Comparison of ENCODE assay signal across 11 mouse cellular contexts in the genomic region with DNA sequence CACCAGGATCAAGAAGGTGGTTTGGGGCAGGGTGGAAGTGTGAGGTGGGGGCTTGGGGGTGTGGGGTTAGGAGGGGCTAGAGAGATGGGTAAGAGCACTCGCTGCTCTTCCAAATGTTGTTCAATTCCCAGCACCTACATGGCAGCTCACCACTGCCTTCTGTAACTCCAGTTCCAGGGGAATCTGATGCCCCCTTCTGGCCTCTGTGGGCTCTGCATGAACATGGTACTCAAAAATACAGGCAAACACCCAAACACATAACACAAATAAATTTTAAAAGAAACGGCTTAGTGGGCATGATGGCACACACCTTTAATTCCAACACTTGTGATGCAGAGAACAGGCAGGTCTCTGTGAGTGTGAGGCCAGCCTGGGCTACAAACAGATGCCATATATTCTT. TPM values are rescaled to one million over a fixed set of nuclear protein-coding genes. Genes with fewer than 3 reads are reported as not detected.
DNase-seq lines count a peak whose midpoint lies in the region; ATAC-seq and TF ChIP-seq lines count a peak whose summit lies in the region.
"Had no signal": no experiment of that assay in that cellular context is flagged by ENCODE, and none has a peak within 500 bp of the region (broad histone marks: within the 10 kb centered on the region; RNA-seq: fewer than 3 reads in every experiment).

No protein-coding gene starts in this region.

- H3K27ac ChIP-seq in kidney, postnatal 0 days, result no peak overlapping the region
- no peak overlapping the region for H3K27ac ChIP-seq in heart, embryonic 12.5 days (ENCODE audit: poor library complexity, severe bottlenecking)

- peak; percentile 60 for TF ChIP-seq CTCF in kidney, postnatal 0 days (IDR thresholded peaks at IDR 0.05; ENCODE audit: low read depth)

- H3K4me1 ChIP-seq in kidney, postnatal 0 days (replicated peaks; ENCODE audit: insufficient read depth, low read length), result peaks cover 5% of the 10 kb centered on the region; the same call in 1 of the 2 replicates
- peaks cover 5% of the 10 kb centered on the region; the same call in 1 of the 2 replicates for H3K4me1 ChIP-seq in heart, embryonic 12.5 days (replicated peaks)

- no peaks in the 10 kb centered on the region for H3K36me3 ChIP-seq in kidney, postnatal 0 days (ENCODE audit: insufficient read depth, low read length)
- H3K36me3 ChIP-seq in heart, embryonic 12.5 days, result no peaks in the 10 kb centered on the region

- no peaks in the 10 kb centered on the region for H3K9me3 ChIP-seq in kidney, postnatal 0 days (replicated peaks; ENCODE audit: low read length)
- no peaks in the 10 kb centered on the region for H3K9me3 ChIP-seq in heart, embryonic 12.5 days (replicated peaks)
- H3K9me3 ChIP-seq: megakaryocyte, embryonic 14.5 days had no signal

- H3K4me3 ChIP-seq in kidney, postnatal 0 days (replicated peaks; ENCODE audit: low read depth, low read length), result no peak overlapping the region
- H3K4me3 ChIP-seq in heart, embryonic 12.5 days, result no peak overlapping the region
- H3K4me3 ChIP-seq: megakaryocyte, embryonic 14.5 days had no signal

- 55% methylated on average over 2 of the region's 2 CpGs for WGBS in kidney, postnatal 0 days
- 56% methylated on average over 2 of the region's 2 CpGs for WGBS in heart, embryonic 12.5 days

- no peak overlapping the region for H3K4me2 ChIP-seq in kidney, postnatal 0 days (ENCODE audit: low read length)
- no peak overlapping the region for H3K4me2 ChIP-seq in heart, embryonic 12.5 days

- ATAC-seq in kidney, postnatal 0 days (replicated peaks; ENCODE audit: low FRiP score, low read depth), result no peak
- no peak for ATAC-seq in heart, embryonic 12.5 days (ENCODE audit: insufficient number of reproducible peaks, low FRiP score)

- no peaks in the 10 kb centered on the region for H3K27me3 ChIP-seq in kidney, postnatal 0 days (ENCODE audit: insufficient read depth, low read length)
- H3K27me3 ChIP-seq in heart, embryonic 12.5 days (replicated peaks), result no peaks in the 10 kb centered on the region

- DNase-seq in kidney, postnatal 0 days (ENCODE audit: low spot score), result no peak
- DNase-seq in kidney, postnatal 14 days, result no peak
- DNase-seq in ES-CJ7 (ENCODE audit: low read depth, low spot score), result peak; percentile 76
- peak; percentile 24 to 50 for DNase-seq in adrenal gland, postnatal 36 days
- DNase-seq in mesoderm, embryonic 11.5 days (ENCODE audit: low read depth, low spot score), result peak; percentile 41
- DNase-seq in layer of hippocampus, postnatal 10 days (ENCODE audit: low spot score in 2 of 2), result no peak
- DNase-seq: cerebellum, adult 9-10 months had no signal

- no peak overlapping the region for H3K9ac ChIP-seq in kidney, postnatal 0 days (ENCODE audit: low read depth, low read length)
- H3K9ac ChIP-seq in heart, embryonic 12.5 days, result no peak overlapping the region

RNA-seq across cellular contexts. Expression of a gene that starts 3.8 kb away (rescaled TPM):
- polyA plus RNA-seq in kidney, postnatal 0 days (2015; fragmentation: Nextera tagmentation; extraction: Ambion mirVana), result 2.8 and 3.3 TPM in 2 replicates
- 1 to 10 TPM in 1 of 2 experiments, under 1 TPM in 1; 0.96 to 1.3 TPM for total RNA-seq in adrenal gland, postnatal 36 days (2021)
- total RNA-seq in layer of hippocampus, postnatal 10 days (2021), result 1 to 10 TPM; 2.6 to 3.4 TPM
- 0.68 and 0.73 TPM in 2 replicates for polyA plus RNA-seq in heart, embryonic 12.5 days (2016; fragmentation: Nextera tagmentation; extraction: Ambion mirVana)

RNA-seq across cellular contexts. Expression of a gene that starts 3.9 kb away (rescaled TPM):
- polyA plus RNA-seq in kidney, postnatal 0 days (2015; fragmentation: Nextera tagmentation; extraction: Ambion mirVana), result not detected in 2 replicates
- not detected for total RNA-seq in adrenal gland, postnatal 36 days (2021)
- total RNA-seq in layer of hippocampus, postnatal 10 days (2021), result not detected
- 0.08 TPM in 1 of 2 replicates, not detected in the other for polyA plus RNA-seq in heart, embryonic 12.5 days (2016; fragmentation: Nextera tagmentation; extraction: Ambion mirVana)
- total RNA-seq: hematopoietic stem cell, adult 5-6 weeks had no signal
- polyA plus RNA-seq: stomach, embryonic 14.5 days had no signal

RNA-seq across cellular contexts. Expression of a gene that starts 29.3 kb away (rescaled TPM):
- polyA plus RNA-seq in kidney, postnatal 0 days (2015; fragmentation: Nextera tagmentation; extraction: Ambion mirVana), result 3.0 and 3.2 TPM in 2 replicates
- 1 to 10 TPM; 3.7 to 4.3 TPM for total RNA-seq in adrenal gland, postnatal 36 days (2021)
- 10 to 100 TPM; 28.3 to 31.2 TPM for total RNA-seq in layer of hippocampus, postnatal 10 days (2021)
- 2.9 and 3.0 TPM in 2 replicates for polyA plus RNA-seq in heart, embryonic 12.5 days (2016; fragmentation: Nextera tagmentation; extraction: Ambion mirVana)
- total RNA-seq: hematopoietic stem cell, adult 5-6 weeks had no signal

RNA-seq across cellular contexts. Expression of a gene that starts 30.4 kb away (rescaled TPM):
- polyA plus RNA-seq in kidney, postnatal 0 days (2015; fragmentation: Nextera tagmentation; extraction: Ambion mirVana), result 30.2 and 33.8 TPM in 2 replicates
- 10 to 100 TPM; 17.8 to 18.6 TPM for total RNA-seq in adrenal gland, postnatal 36 days (2021)
- total RNA-seq in layer of hippocampus, postnatal 10 days (2021), result 1 to 10 TPM; 8.0 to 8.7 TPM
- polyA plus RNA-seq in heart, embryonic 12.5 days (2016; fragmentation: Nextera tagmentation; extraction: Ambion mirVana), result 12.0 and 14.9 TPM in 2 replicates

RNA-seq across cellular contexts. Expression of a gene that starts 30.5 kb away (rescaled TPM):
- polyA plus RNA-seq in kidney, postnatal 0 days (2015; fragmentation: Nextera tagmentation; extraction: Ambion mirVana), result 43.8 and 49.6 TPM in 2 replicates
- total RNA-seq in adrenal gland, postnatal 36 days (2021), result 100 to 1,000 TPM; 125 to 146 TPM
- 100 to 1,000 TPM; 117 to 124 TPM for total RNA-seq in layer of hippocampus, postnatal 10 days (2021)
- 34.3 and 35.0 TPM in 2 replicates for polyA plus RNA-seq in heart, embryonic 12.5 days (2016; fragmentation: Nextera tagmentation; extraction: Ambion mirVana)

Comparison
In these comparisons a context has a peak if more than half of its experiments do, and no peak if none do; other contexts are left out.
1. DNase-seq: peak in ES-CJ7 (single experiment), adrenal gland, postnatal 36 days (2 of 2) and mesoderm, embryonic 11.5 days (single experiment); none in kidney, postnatal 0 days (single experiment), kidney, postnatal 14 days (single experiment) and layer of hippocampus, postnatal 10 days (0 of 2).
2. RNA of a gene that starts 29.3 kb away (total RNA-seq): 28.3 to 31.2 TPM in layer of hippocampus, postnatal 10 days; 3.7 to 4.3 TPM in adrenal gland, postnatal 36 days; every median in the first group is over 4 times any median in the second.